Mouse (Mus musculus) testis, adult 2 months (tissue): ENCODE measurements around the gene Ppp1r15b. TPM values are rescaled to one million over a fixed set of nuclear protein-coding genes. Genes with fewer than 3 reads are reported as not detected.

ENCODE experiments used
- H3K27ac ChIP-seq: fragments of 200-500 bp; 2 replicates; pipeline ENCODE4 v1.5.1; 2012; ENCODE audit warnings: low read depth, low read length; ENCODE audit not compliant: control insufficient read depth, insufficient read depth
- H3K27me3 ChIP-seq: fragments of 200-500 bp; 2 replicates; pipeline ENCODE4 v1.6.1; 2012; ENCODE audit warnings: mild to moderate bottlenecking, low read length, moderate library complexity; ENCODE audit not compliant: control insufficient read depth, insufficient read depth
- H3K36me3 ChIP-seq: fragments of 200-500 bp; 2 replicates; pipeline ENCODE4 v1.6.1; 2012; ENCODE audit warnings: mild to moderate bottlenecking, low read length; ENCODE audit not compliant: control insufficient read depth, insufficient read depth
- H3K4me1 ChIP-seq: fragments of 200-500 bp; 2 replicates; pipeline ENCODE4 v1.6.1; 2012; ENCODE audit warnings: low read length; ENCODE audit not compliant: control insufficient read depth, insufficient read depth
- H3K4me3 ChIP-seq: fragments of 200-500 bp; 2 replicates; pipeline ENCODE4 v1.5.1; 2012; ENCODE audit warnings: low read depth, mild to moderate bottlenecking, low read length, moderate library complexity, mixed read lengths; ENCODE audit not compliant: control insufficient read depth
- CTCF ChIP-seq: fragments of 200-500 bp; IDR thresholded peaks from 2 replicates; pipeline ENCODE4 v1.5.1; 2012; ENCODE audit warnings: low read depth, mild to moderate bottlenecking, inconsistent platforms, low read length, moderate library complexity; ENCODE audit not compliant: control insufficient read depth, insufficient read depth, insufficient replicate concordance
- POLR2A ChIP-seq: fragments of 200-500 bp; IDR thresholded peaks from 2 replicates; pipeline ENCODE4 v1.6.1; 2012; ENCODE audit warnings: low read depth, mild to moderate bottlenecking, inconsistent platforms, low read length, moderate library complexity; ENCODE audit not compliant: control insufficient read depth
- polyA plus RNA-seq: library from polyadenylated mRNA; depleted of rRNA; stranded (reverse); fragments of >200 nt; gene quantifications from 2 replicates; pipeline ENCODE4 v1.2.3, GENCODE M21; 2012

Ppp1r15b gene
- polyA plus RNA-seq, 1 experiment, result 11.1 TPM

- Histone ChIP-seq H3K27me3 (no peaks in the 10 kb centered on the region), H3K4me3 (no peak overlapping the region), H3K36me3 (no peaks in the 10 kb centered on the region), H3K27ac (no peak overlapping the region), H3K4me1 (no peaks in the 10 kb centered on the region)
- TF ChIP-seq POLR2A, result no peak
- no peak for TF ChIP-seq CTCF
Observed at GRCm38 (mm10) chr1:133088196-133088595, 42.7 kb upstream of the Ppp1r15b start.

- H3K36me3 ChIP-seq, result no peaks in the 10 kb centered on the region
- H3K4me3 ChIP-seq, result no peak overlapping the region
- H3K27me3 ChIP-seq, result no peaks in the 10 kb centered on the region
- no peak overlapping the region for H3K27ac ChIP-seq
- TF ChIP-seq POLR2A (no peak), CTCF (no peak)
- H3K4me1 ChIP-seq, result no peaks in the 10 kb centered on the region
Observed at GRCm38 (mm10) chr1:133089415-133089814, 41.5 kb upstream of the Ppp1r15b start.

- Histone ChIP-seq H3K4me3 (no peak overlapping the region), H3K4me1 (no peaks in the 10 kb centered on the region), H3K27ac (no peak overlapping the region), H3K27me3 (no peaks in the 10 kb centered on the region), H3K36me3 (no peaks in the 10 kb centered on the region)
- no peak for TF ChIP-seq POLR2A
- TF ChIP-seq CTCF, result no peak
Observed at GRCm38 (mm10) chr1:133090641-133091040, 40.3 kb upstream of the Ppp1r15b start.

GRCm38 (mm10) chr1:133091483-133091882 is 39.5 kb upstream of the Ppp1r15b start:
- no peaks in the 10 kb centered on the region for H3K4me1 ChIP-seq
- H3K36me3 ChIP-seq, result no peaks in the 10 kb centered on the region
- H3K27me3 ChIP-seq, result no peaks in the 10 kb centered on the region
- H3K4me3 ChIP-seq, result no peak overlapping the region
- TF ChIP-seq POLR2A (no peak), CTCF (no peak)
- H3K27ac ChIP-seq, result no peak overlapping the region

GRCm38 (mm10) chr1:133093719-133094118 is 37.2 kb upstream of the Ppp1r15b start:
- Histone ChIP-seq H3K27me3 (no peaks in the 10 kb centered on the region), H3K4me3 (no peak overlapping the region), H3K27ac (no peak overlapping the region), H3K36me3 (no peaks in the 10 kb centered on the region), H3K4me1 (no peaks in the 10 kb centered on the region)
- TF ChIP-seq CTCF (no peak), POLR2A (no peak)

- H3K4me3 ChIP-seq, result no peak overlapping the region
- H3K4me1 ChIP-seq, result peaks cover 2% of the 10 kb centered on the region; the same call in 1 of the 2 replicates
- H3K27ac ChIP-seq, result no peak overlapping the region
- no peaks in the 10 kb centered on the region for H3K36me3 ChIP-seq
- H3K27me3 ChIP-seq, result no peaks in the 10 kb centered on the region
- TF ChIP-seq CTCF (peak; percentile 71; the same call in 1 of the 2 replicates), POLR2A (no peak)
Observed at GRCm38 (mm10) chr1:133100980-133101798, 29.8 kb upstream of the Ppp1r15b start.

- Histone ChIP-seq H3K4me3 (no peak overlapping the region), H3K4me1 (peaks cover 2% of the 10 kb centered on the region; the same call in 1 of the 2 replicates), H3K36me3 (no peaks in the 10 kb centered on the region), H3K27me3 (no peaks in the 10 kb centered on the region), H3K27ac (no peak overlapping the region)
- no peak for TF ChIP-seq CTCF
- TF ChIP-seq POLR2A, result no peak
Observed at GRCm38 (mm10) chr1:133102108-133102507, 28.8 kb upstream of the Ppp1r15b start.
